In the genomic region with DNA sequence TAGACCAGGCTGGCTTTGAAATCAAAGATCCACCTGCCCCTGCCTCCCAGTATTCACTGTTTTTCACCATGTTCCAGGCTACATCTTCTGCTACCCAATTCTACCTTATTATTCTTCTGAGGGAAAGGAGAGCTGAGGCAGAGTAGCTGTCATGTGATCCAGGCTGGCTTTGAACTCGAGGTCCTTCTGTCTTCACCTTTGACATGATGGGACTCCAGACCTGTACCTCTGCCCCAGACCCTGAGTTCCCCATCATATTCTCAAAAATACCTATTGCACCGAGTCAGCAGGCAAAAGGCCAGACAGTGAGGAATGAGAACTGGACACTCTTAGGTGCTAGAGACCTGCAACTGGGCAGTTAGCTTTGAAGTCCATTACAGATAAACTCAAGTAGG, we compare ENCODE assay signal across 8 mouse cellular contexts. TPM values are rescaled to one million over a fixed set of nuclear protein-coding genes. Genes with fewer than 3 reads are reported as not detected.
DNase-seq lines count a peak whose midpoint lies in the region; ATAC-seq lines count a peak whose summit lies in the region.

No protein-coding gene starts in this region.

- H3K4me2 ChIP-seq in kidney, embryonic 16.5 days (replicated peaks; ENCODE audit: low read depth, low read length), result no peak overlapping the region
- H3K4me2 ChIP-seq in embryonic facial prominence, embryonic 13.5 days, result no peak overlapping the region
- H3K4me2 ChIP-seq in hindbrain, embryonic 13.5 days, result peak overlapping the region; percentile 78
- peak overlapping the region; percentile 86 for H3K4me2 ChIP-seq in midbrain, embryonic 13.5 days (replicated peaks)

- H3K36me3 ChIP-seq in kidney, embryonic 16.5 days (ENCODE audit: insufficient read depth, low read length), result no peaks in the 10 kb centered on the region
- peaks cover 5% of the 10 kb centered on the region; the same call in 1 of the 2 replicates for H3K36me3 ChIP-seq in embryonic facial prominence, embryonic 13.5 days
- peaks cover 14% of the 10 kb centered on the region for H3K36me3 ChIP-seq in hindbrain, embryonic 13.5 days
- H3K36me3 ChIP-seq in midbrain, embryonic 13.5 days, result peaks cover 10% of the 10 kb centered on the region

- H3K9me3 ChIP-seq in kidney, embryonic 16.5 days (ENCODE audit: low read length), result no peaks in the 10 kb centered on the region
- no peaks in the 10 kb centered on the region for H3K9me3 ChIP-seq in embryonic facial prominence, embryonic 13.5 days
- no peaks in the 10 kb centered on the region for H3K9me3 ChIP-seq in hindbrain, embryonic 13.5 days
- no peaks in the 10 kb centered on the region for H3K9me3 ChIP-seq in midbrain, embryonic 13.5 days

- no peak for ATAC-seq in kidney, embryonic 16.5 days (ENCODE audit: low FRiP score, low TSS enrichment)
- no peak for ATAC-seq in embryonic facial prominence, embryonic 13.5 days (ENCODE audit: insufficient number of reproducible peaks, insufficient read depth, low FRiP score, low TSS enrichment, low read depth)
- no peak for ATAC-seq in hindbrain, embryonic 13.5 days (ENCODE audit: low FRiP score)
- no peak for ATAC-seq in midbrain, embryonic 13.5 days

- H3K27me3 ChIP-seq in kidney, embryonic 16.5 days (ENCODE audit: insufficient read depth, low read length), result peaks cover 15% of the 10 kb centered on the region
- peaks cover 30% of the 10 kb centered on the region for H3K27me3 ChIP-seq in embryonic facial prominence, embryonic 13.5 days
- peaks cover 2% of the 10 kb centered on the region; the same call in 1 of the 2 replicates for H3K27me3 ChIP-seq in hindbrain, embryonic 13.5 days
- no peaks in the 10 kb centered on the region; the same call in 1 of the 2 replicates for H3K27me3 ChIP-seq in midbrain, embryonic 13.5 days

- H3K4me1 ChIP-seq in kidney, embryonic 16.5 days (ENCODE audit: insufficient read depth, low read length), result peaks cover 15% of the 10 kb centered on the region
- H3K4me1 ChIP-seq in embryonic facial prominence, embryonic 13.5 days, result peaks cover 15% of the 10 kb centered on the region
- peaks cover 39% of the 10 kb centered on the region for H3K4me1 ChIP-seq in hindbrain, embryonic 13.5 days (replicated peaks)
- H3K4me1 ChIP-seq in midbrain, embryonic 13.5 days (replicated peaks), result peaks cover 42% of the 10 kb centered on the region

- DNase-seq in kidney, adult 9 months, result peak; percentile 50
- DNase-seq in ovary, adult 18-20 months (ENCODE audit: low spot score), result no peak
- no peak for DNase-seq in adrenal gland, adult 18-20 months (ENCODE audit: low spot score in 2 of 2)
- DNase-seq in cerebellum, adult 11 months, result no peak

- H3K4me3 ChIP-seq in kidney, embryonic 16.5 days (ENCODE audit: low read length), result no peak overlapping the region
- 0 out of 2 replicates have a peak overlapping the region, but pooled peaks have one; percentile 76 for H3K4me3 ChIP-seq in embryonic facial prominence, embryonic 13.5 days
- H3K4me3 ChIP-seq in hindbrain, embryonic 13.5 days, result peak overlapping the region; percentile 80
- peak overlapping the region; percentile 84 for H3K4me3 ChIP-seq in midbrain, embryonic 13.5 days (replicated peaks)

- no peak overlapping the region for H3K27ac ChIP-seq in kidney, embryonic 16.5 days (ENCODE audit: low read length)
- no peak overlapping the region for H3K27ac ChIP-seq in embryonic facial prominence, embryonic 13.5 days
- H3K27ac ChIP-seq in hindbrain, embryonic 13.5 days, result peak overlapping the region; percentile 89
- H3K27ac ChIP-seq in midbrain, embryonic 13.5 days, result peak overlapping the region; percentile 56; the same call in 1 of the 2 replicates

- 28% methylated on average over 2 of the region's 2 CpGs for WGBS in kidney, embryonic 16.5 days
- WGBS in embryonic facial prominence, embryonic 13.5 days, result 30% methylated on average over 2 of the region's 2 CpGs
- 34% methylated on average over 2 of the region's 2 CpGs for WGBS in hindbrain, embryonic 13.5 days
- WGBS in midbrain, embryonic 13.5 days, result 34% methylated on average over 2 of the region's 2 CpGs

- H3K9ac ChIP-seq in kidney, embryonic 16.5 days (replicated peaks; ENCODE audit: low read length), result no peak overlapping the region
- H3K9ac ChIP-seq in embryonic facial prominence, embryonic 13.5 days, result no peak overlapping the region
- H3K9ac ChIP-seq in hindbrain, embryonic 13.5 days, result peak overlapping the region; percentile 63; the same call in 1 of the 2 replicates
- no peak overlapping the region for H3K9ac ChIP-seq in midbrain, embryonic 13.5 days (replicated peaks)

RNA-seq across cellular contexts. Expression of a gene that starts 0.8 kb away (rescaled TPM):
- polyA plus RNA-seq in kidney, embryonic 16.5 days (2015; fragmentation: Nextera tagmentation; extraction: Ambion mirVana), result 3.1 and 3.7 TPM in 2 replicates
- polyA plus RNA-seq in embryonic facial prominence, embryonic 13.5 days (2015; fragmentation: Nextera tagmentation; extraction: Ambion mirVana), result 3.2 and 3.3 TPM in 2 replicates
- 16.2 and 16.6 TPM in 2 replicates for polyA plus RNA-seq in hindbrain, embryonic 13.5 days (2015; fragmentation: Nextera tagmentation; extraction: Ambion mirVana)
- 18.6 and 19.3 TPM in 2 replicates for polyA plus RNA-seq in midbrain, embryonic 13.5 days (2015; fragmentation: Nextera tagmentation; extraction: Ambion mirVana)
- total RNA-seq in adrenal gland, adult 18-20 months (2021), result 10 to 100 TPM; 14.1 to 42.2 TPM

RNA-seq across cellular contexts. Expression of a gene that starts 8.0 kb away (rescaled TPM):
- polyA plus RNA-seq in kidney, embryonic 16.5 days (2015; fragmentation: Nextera tagmentation; extraction: Ambion mirVana), result not detected in 2 replicates
- polyA plus RNA-seq in embryonic facial prominence, embryonic 13.5 days (2015; fragmentation: Nextera tagmentation; extraction: Ambion mirVana), result not detected in 2 replicates
- polyA plus RNA-seq in hindbrain, embryonic 13.5 days (2015; fragmentation: Nextera tagmentation; extraction: Ambion mirVana), result 0.86 TPM in 1 of 2 replicates, not detected in the other
- polyA plus RNA-seq in midbrain, embryonic 13.5 days (2015; fragmentation: Nextera tagmentation; extraction: Ambion mirVana), result not detected in 2 replicates
- total RNA-seq in adrenal gland, adult 18-20 months (2021), result not detected

RNA-seq across cellular contexts. Expression of a gene that starts 9.1 kb away (rescaled TPM):
- polyA plus RNA-seq in kidney, embryonic 16.5 days (2015; fragmentation: Nextera tagmentation; extraction: Ambion mirVana), result 5.1 and 5.3 TPM in 2 replicates
- polyA plus RNA-seq in embryonic facial prominence, embryonic 13.5 days (2015; fragmentation: Nextera tagmentation; extraction: Ambion mirVana), result 5.8 and 6.2 TPM in 2 replicates
- polyA plus RNA-seq in hindbrain, embryonic 13.5 days (2015; fragmentation: Nextera tagmentation; extraction: Ambion mirVana), result 3.9 and 4.2 TPM in 2 replicates
- 3.3 and 3.4 TPM in 2 replicates for polyA plus RNA-seq in midbrain, embryonic 13.5 days (2015; fragmentation: Nextera tagmentation; extraction: Ambion mirVana)
- 10 to 100 TPM in 1 of 2 experiments, 1 to 10 TPM in 1; 9.1 to 11.0 TPM for total RNA-seq in adrenal gland, adult 18-20 months (2021)

RNA-seq across cellular contexts. Expression of a gene that starts 21.4 kb away (rescaled TPM):
- 746 and 795 TPM in 2 replicates for polyA plus RNA-seq in kidney, embryonic 16.5 days (2015; fragmentation: Nextera tagmentation; extraction: Ambion mirVana)
- polyA plus RNA-seq in embryonic facial prominence, embryonic 13.5 days (2015; fragmentation: Nextera tagmentation; extraction: Ambion mirVana), result 1,074 and 1,114 TPM in 2 replicates
- 576 and 608 TPM in 2 replicates for polyA plus RNA-seq in hindbrain, embryonic 13.5 days (2015; fragmentation: Nextera tagmentation; extraction: Ambion mirVana)
- 558 and 623 TPM in 2 replicates for polyA plus RNA-seq in midbrain, embryonic 13.5 days (2015; fragmentation: Nextera tagmentation; extraction: Ambion mirVana)
- 100 to 1,000 TPM; 912 to 968 TPM for total RNA-seq in adrenal gland, adult 18-20 months (2021)

RNA-seq across cellular contexts. Expression of a gene that starts 38.7 kb away (rescaled TPM):
- polyA plus RNA-seq in kidney, embryonic 16.5 days (2015; fragmentation: Nextera tagmentation; extraction: Ambion mirVana), result 8.8 and 10.0 TPM in 2 replicates
- polyA plus RNA-seq in embryonic facial prominence, embryonic 13.5 days (2015; fragmentation: Nextera tagmentation; extraction: Ambion mirVana), result 20.5 and 26.8 TPM in 2 replicates
- polyA plus RNA-seq in hindbrain, embryonic 13.5 days (2015; fragmentation: Nextera tagmentation; extraction: Ambion mirVana), result 6.8 and 7.9 TPM in 2 replicates
- polyA plus RNA-seq in midbrain, embryonic 13.5 days (2015; fragmentation: Nextera tagmentation; extraction: Ambion mirVana), result 7.1 and 7.3 TPM in 2 replicates
- 1 to 10 TPM; 2.2 to 2.6 TPM for total RNA-seq in adrenal gland, adult 18-20 months (2021)

Comparison
In these comparisons a context has a peak if more than half of its experiments do, and no peak if none do; other contexts are left out.
1. H3K27ac ChIP-seq: peak in hindbrain, embryonic 13.5 days (single experiment) and midbrain, embryonic 13.5 days (single experiment); none in kidney, embryonic 16.5 days (single experiment) and embryonic facial prominence, embryonic 13.5 days (single experiment).
2. H3K4me2 ChIP-seq: peak in hindbrain, embryonic 13.5 days (single experiment) and midbrain, embryonic 13.5 days (single experiment); none in kidney, embryonic 16.5 days (single experiment) and embryonic facial prominence, embryonic 13.5 days (single experiment).